Mouse (Mus musculus) MEL (cell line): Measurements from ENCODE around the gene Gm8279. TPM values are rescaled to one million over a fixed set of nuclear protein-coding genes. Genes with fewer than 3 reads are reported as not detected.
"Not testable (repeated sequence)": the region's sequence is repeated elsewhere in the genome, so short reads cannot be mapped to it uniquely, and the experiment has no call there.

Experiments
- DNase-seq: peaks from one replicate; pipeline ENCODE4 v3.0.0; 2011; ENCODE audit warnings: low read depth, low spot score
- H3K27ac ChIP-seq: 2 replicates; pipeline ENCODE4 v1.5.1; 2012; ENCODE audit warnings: low read depth, mild to moderate bottlenecking, control low read depth, low read length, moderate library complexity; ENCODE audit not compliant: control insufficient read depth
- H3K27me3 ChIP-seq, 2 experiments: fragments of 150-350 bp in 1 of 2; sonication (generic) in 1 of 2; 2 replicates each; pipeline ENCODE4 v1.6.1; 2012; ENCODE audit warnings: low read length in 2 of 2, mild to moderate bottlenecking in 2 of 2, improper control_type of control experiment in 1 of 2, moderate library complexity in 1 of 2; ENCODE audit not compliant: insufficient read depth in 2 of 2, control insufficient read depth in 1 of 2
- H3K36me3 ChIP-seq, 2 experiments: 2 replicates each; pipeline ENCODE4 v1.6.1; 2012 to 2014; ENCODE audit warnings: low read length in 2 of 2, improper control_type of control experiment in 1 of 2, inconsistent platforms in 1 of 2, mild to moderate bottlenecking in 1 of 2; ENCODE audit not compliant: insufficient read depth in 2 of 2, control insufficient read depth in 1 of 2
- H3K4me1 ChIP-seq, 2 experiments: fragments of 150-350 bp in 1 of 2; sonication (generic) in 1 of 2; 2 replicates each; pipeline ENCODE4 v1.6.1; 2012; ENCODE audit warnings: low read length in 2 of 2, improper control_type of control experiment in 1 of 2, mild to moderate bottlenecking in 1 of 2; ENCODE audit not compliant: insufficient read depth in 2 of 2, control insufficient read depth in 1 of 2
- H3K4me3 ChIP-seq, 2 experiments: fragments of 150-350 bp in 1 of 2; sonication (generic) in 1 of 2; 2 replicates each; pipeline ENCODE4 v1.5.1; 2012; ENCODE audit warnings: low read depth in 2 of 2, low read length in 2 of 2, mild to moderate bottlenecking in 2 of 2, moderate library complexity in 2 of 2, control low read depth in 1 of 2, improper control_type of control experiment in 1 of 2; ENCODE audit not compliant: control insufficient read depth in 1 of 2, insufficient read depth in 1 of 2
- H3K79me2 ChIP-seq: 2 replicates; pipeline ENCODE4 v1.6.1; 2012; ENCODE audit warnings: mild to moderate bottlenecking, low read length, moderate library complexity; ENCODE audit not compliant: control insufficient read depth, poor library complexity, insufficient read depth
- H3K9ac ChIP-seq: 2 replicates; pipeline ENCODE4 v1.6.1; 2012; ENCODE audit warnings: low read depth, mild to moderate bottlenecking, control low read depth, low read length, moderate library complexity; ENCODE audit not compliant: control insufficient read depth, poor library complexity, severe bottlenecking
- H3K9me3 ChIP-seq: fragments of 150-350 bp; sonication (generic); replicated peaks from 2 replicates; pipeline ENCODE4 v1.6.1; 2012; ENCODE audit warnings: mild to moderate bottlenecking, low read length, improper control_type of control experiment, moderate library complexity; ENCODE audit not compliant: insufficient read depth
- polyA plus RNA-seq, 2 experiments: library from polyadenylated mRNA; stranded (reverse) in 1 of 2; unstranded in 1 of 2; fragments of >175 nt in 1 of 2; fragments of >200 nt in 1 of 2; gene quantifications; 2 replicates each; pipeline versions ENCODE4 v1.2.1 to v1.2.4; 2012; ENCODE audit warnings: low replicate concordance in 2 of 2, low read depth in 1 of 2; ENCODE audit not compliant: insufficient read length in 2 of 2, insufficient read depth in 1 of 2, missing spikeins in 1 of 2
- total RNA-seq: library from RNA; depleted of rRNA; stranded (reverse); fragments of 300-350 nt; gene quantifications from 2 replicates; pipeline ENCODE4 v1.2.3, GENCODE M21; 2012; rRNA removed

Gene Gm8279
- total RNA-seq (not detected in 2 replicates), polyA plus RNA-seq (not detected)

DNA sequence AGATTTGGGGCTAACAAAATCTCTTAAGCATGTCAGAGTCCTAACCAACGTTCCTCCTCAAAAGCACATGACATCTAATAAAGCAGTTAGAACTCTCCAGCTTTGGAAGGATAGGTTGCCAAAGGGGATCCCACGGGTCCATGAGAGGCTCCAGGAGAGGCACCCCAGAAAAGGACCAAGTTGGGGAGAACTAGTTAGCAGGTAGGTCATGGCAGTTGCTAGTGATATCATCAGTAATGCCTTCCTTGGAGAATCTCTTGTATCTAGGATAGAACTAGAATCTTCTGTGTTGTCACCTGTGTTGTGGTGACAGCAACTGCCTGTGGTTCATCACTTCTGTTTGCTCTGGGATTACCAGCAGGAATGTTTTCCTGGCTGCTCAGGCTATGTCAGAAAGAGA, at the start of gene Gm8279:
Gm8279 (plus strand) TSS at position 301 of the 400 bp plus-strand sequence.
- not testable (repeated sequence) for DNase-seq, H3K36me3 ChIP-seq

DNA sequence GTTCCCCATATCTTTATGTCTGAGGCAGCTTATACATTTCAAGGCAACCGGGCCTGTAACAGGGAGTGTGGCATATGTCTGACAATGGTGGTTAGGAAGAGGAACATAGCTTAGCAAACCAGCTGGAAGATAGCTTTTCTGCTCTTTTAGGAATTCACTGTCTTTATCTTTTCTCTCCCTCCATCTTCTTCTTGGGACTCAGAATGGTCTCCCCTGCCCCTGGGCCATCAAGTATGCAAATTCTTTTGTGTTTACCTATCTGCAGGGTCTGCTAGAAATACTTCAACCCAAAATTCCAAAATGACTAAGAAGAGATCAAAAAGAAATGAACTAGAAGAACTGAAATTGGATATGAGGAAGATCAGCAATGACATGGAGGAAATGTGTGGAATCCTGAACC, 32.9 kb downstream of the Gm8279 start, which contains the start of gene Gm3317:
Gm3317 (plus strand) TSS at position 301 of the 400 bp plus-strand sequence.
- not testable (repeated sequence) for H3K79me2 ChIP-seq, DNase-seq, H3K27me3 ChIP-seq, H3K27ac ChIP-seq, H3K9me3 ChIP-seq, H3K36me3 ChIP-seq, H3K4me1 ChIP-seq, H3K9ac ChIP-seq, H3K4me3 ChIP-seq

More for the DNA sequence above, at the start of gene Gm8279:
- H3K9ac ChIP-seq, H3K27me3 ChIP-seq, H3K4me3 ChIP-seq, H3K79me2 ChIP-seq, H3K9me3 ChIP-seq, H3K27ac ChIP-seq, H3K4me1 ChIP-seq: not testable (repeated sequence)

GRCm38 (mm10) chr14:5185493-5185892, 54.2 kb downstream of the Gm8279 start, which contains the start of gene Gm8271:
TSS of gene Gm8271 (plus strand) at chr14:5185793.
- H3K79me2 ChIP-seq, H3K9me3 ChIP-seq, H3K36me3 ChIP-seq, DNase-seq, H3K4me1 ChIP-seq, H3K9ac ChIP-seq, H3K27ac ChIP-seq, H3K27me3 ChIP-seq, H3K4me3 ChIP-seq: not testable (repeated sequence)

Other genes starting within 250 kb of the Gm8279 start
- not detected in 2 replicates for gene Gm3278, start 239.1 kb upstream of the Gm8279 start, total RNA-seq
- not detected for gene Gm3278, start 239.1 kb upstream of the Gm8279 start, polyA plus RNA-seq
- not detected in 2 replicates for gene Gm8297, start 147.6 kb upstream of the Gm8279 start, total RNA-seq
- not detected for gene Gm8297, start 147.6 kb upstream of the Gm8279 start, polyA plus RNA-seq
- gene Gm3298, start 115.6 kb upstream of the Gm8279 start, total RNA-seq, result not detected in 2 replicates
- not detected for gene Gm3298, start 115.6 kb upstream of the Gm8279 start, polyA plus RNA-seq
- gene 4930555G01Rik, start 80.9 kb upstream of the Gm8279 start, total RNA-seq, result not detected in 2 replicates
- not detected for gene 4930555G01Rik, start 80.9 kb upstream of the Gm8279 start, polyA plus RNA-seq
- not detected in 2 replicates for gene Gm8281, start 60.5 kb upstream of the Gm8279 start, total RNA-seq
- not detected for gene Gm8281, start 60.5 kb upstream of the Gm8279 start, polyA plus RNA-seq
- gene Gm3317, start 33.0 kb downstream of the Gm8279 start, total RNA-seq, result not detected in 2 replicates
- not detected for gene Gm3317, start 33.0 kb downstream of the Gm8279 start, polyA plus RNA-seq
- not detected in 2 replicates for gene Gm8271, start 54.3 kb downstream of the Gm8279 start, total RNA-seq
- gene Gm8271, start 54.3 kb downstream of the Gm8279 start, polyA plus RNA-seq, result not detected
- gene Gm3526, start 129.1 kb downstream of the Gm8279 start, total RNA-seq, result not detected in 2 replicates
- not detected for gene Gm3526, start 129.1 kb downstream of the Gm8279 start, polyA plus RNA-seq
- not detected in 2 replicates for gene Gm3542, start 203.4 kb downstream of the Gm8279 start, total RNA-seq
- not detected for gene Gm3542, start 203.4 kb downstream of the Gm8279 start, polyA plus RNA-seq